Mouse (Mus musculus) spleen, postnatal 10 days (tissue): ENCODE results near the gene Hc.

ENCODE experiments used
- DNase-seq, 2 experiments: peaks; one replicate each; pipeline ENCODE4 v3.0.0; 2021 to 2022; ENCODE audit warnings: low spot score in 2 of 2

Gene Hc

DNA sequence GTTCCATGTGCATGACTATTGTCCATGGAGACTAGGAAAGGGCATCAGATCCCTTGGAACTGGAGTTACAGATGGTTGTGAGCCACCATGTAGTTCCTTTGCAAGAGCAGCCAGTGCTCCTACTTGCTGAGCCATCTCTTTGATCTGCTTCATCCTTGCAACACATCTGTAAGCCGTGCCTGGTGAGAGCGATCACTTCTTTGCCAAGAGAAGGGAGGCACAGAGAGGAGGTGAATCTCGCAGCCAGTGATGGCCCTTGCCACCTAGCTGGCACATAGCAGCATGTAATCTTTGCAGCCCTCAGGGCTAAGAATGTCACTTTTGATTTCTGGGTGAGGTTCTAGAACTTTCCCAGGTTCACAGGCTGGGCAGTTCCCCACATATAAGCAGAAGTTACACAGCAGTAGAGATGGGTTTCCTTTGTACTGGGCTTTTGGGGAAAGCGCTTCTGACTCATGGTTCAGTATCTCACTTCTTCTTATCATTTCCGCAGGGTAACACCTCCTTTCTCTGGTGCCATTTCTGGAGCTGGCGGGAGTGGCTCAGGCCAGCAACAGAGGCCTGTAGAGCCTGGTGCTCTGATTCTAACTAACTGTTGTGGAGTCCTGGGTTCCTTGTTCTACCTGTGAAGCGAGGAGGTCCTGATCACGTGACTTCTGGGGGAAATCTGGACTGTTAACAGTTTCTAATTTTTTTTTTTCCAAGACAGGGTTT is 84.1 kb downstream of the Hc start:
- DNase-seq, result no peak

DNA sequence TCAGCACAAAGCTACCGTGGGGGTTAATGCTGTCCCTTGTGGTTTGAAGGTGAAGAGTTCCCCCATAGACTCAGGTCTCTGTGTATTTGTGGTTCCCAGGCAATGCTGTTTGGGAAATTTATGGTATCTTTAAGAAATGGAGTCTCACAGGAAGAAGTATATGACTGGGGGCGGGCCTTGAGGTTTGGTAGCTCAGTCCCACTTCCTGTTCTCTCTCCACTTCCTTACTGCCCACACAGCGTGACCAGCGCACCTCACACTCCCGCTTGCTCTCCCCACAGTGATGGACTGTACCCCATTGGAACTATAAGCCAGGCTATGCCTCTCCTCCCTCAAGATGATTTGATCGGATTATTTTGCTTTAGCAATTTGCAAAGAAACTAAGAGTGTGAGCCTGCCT is 84.8 kb downstream of the Hc start:
- peak in 1 of 2 experiments; percentile 52 for DNase-seq

- DNase-seq, result no peak
Measured at GRCm38 (mm10) chr2:34973087-34973486, 88.2 kb downstream of the Hc start.

- no peak for DNase-seq
Measured at GRCm38 (mm10) chr2:34971080-34971888, 90.0 kb downstream of the Hc start.

GRCm38 (mm10) chr2:34970092-34970750 is 91.0 kb downstream of the Hc start:
- DNase-seq, result peak; percentile 61 to 80

DNA sequence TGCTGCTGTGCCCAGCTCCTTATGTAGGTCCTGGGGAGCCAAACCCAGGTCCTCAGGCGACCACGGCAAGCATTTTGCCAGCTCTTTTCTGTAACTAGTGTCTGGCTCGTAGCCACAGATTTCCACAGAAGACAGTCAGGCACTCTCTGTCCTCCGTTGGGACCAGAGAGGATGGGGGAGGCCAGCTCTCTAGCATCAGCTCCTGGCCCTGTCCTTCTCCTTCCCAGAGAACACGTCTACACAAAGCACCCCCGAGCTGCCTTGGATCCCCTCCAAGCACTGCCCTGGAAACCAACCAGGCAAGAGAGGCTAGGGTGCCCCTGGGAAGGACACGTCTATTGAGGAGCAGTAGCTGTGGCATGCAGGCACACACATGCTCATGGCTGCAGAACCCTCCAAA is 92.1 kb downstream of the Hc start:
- no peak for DNase-seq

DNA sequence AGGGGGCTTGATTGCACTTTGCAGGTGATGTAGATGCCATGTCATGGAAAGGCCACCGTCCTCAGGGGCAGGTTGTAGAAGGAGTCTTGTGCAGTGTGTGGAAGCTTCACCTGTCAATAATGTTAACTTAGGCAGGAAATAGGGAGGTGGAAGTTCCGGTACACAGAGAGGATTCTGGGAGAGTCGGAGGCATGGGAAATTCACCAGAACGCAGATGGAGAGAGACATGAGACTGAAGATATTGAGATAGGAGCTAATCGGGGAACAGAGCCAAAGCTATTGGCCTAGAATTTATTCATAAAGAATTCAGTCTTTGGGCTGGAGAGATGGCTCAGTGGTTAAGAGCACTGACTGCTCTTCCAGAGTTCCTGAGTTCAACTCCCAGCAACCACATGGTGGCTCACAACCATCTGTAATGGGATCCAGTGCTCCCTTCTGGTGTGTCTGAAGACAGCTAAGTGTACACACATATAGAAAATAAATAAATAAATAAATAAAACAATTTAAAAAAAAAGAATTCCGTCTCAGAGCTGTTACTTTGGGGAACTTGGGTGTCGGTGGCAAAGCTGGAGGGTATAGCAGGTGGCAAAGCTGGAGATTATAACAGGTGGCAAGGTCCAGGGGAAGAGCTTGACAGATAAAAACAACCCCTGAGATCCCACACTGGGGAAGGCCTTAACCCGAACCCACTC is 94.8 kb downstream of the Hc start:
- no peak for DNase-seq

DNA sequence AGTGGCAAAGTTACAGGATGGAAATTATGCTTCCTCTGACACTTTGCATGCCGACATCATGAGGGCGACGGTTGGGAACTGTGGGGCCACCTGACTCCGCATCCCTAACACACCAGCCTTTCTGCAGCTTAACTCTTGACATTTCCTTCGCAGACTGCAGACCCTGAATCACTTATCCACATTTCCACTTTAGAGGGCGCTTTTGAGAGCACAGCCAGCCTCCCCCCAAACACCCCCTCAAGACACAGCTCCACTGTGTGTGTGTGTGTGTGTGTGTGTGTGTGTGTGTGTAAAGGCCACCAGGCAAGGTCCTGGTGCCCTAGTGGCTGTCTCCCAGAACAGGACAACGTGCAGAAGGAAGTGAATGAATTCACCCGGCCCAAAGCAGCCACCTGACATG is 95.4 kb downstream of the Hc start:
- DNase-seq, result no peak

DNA sequence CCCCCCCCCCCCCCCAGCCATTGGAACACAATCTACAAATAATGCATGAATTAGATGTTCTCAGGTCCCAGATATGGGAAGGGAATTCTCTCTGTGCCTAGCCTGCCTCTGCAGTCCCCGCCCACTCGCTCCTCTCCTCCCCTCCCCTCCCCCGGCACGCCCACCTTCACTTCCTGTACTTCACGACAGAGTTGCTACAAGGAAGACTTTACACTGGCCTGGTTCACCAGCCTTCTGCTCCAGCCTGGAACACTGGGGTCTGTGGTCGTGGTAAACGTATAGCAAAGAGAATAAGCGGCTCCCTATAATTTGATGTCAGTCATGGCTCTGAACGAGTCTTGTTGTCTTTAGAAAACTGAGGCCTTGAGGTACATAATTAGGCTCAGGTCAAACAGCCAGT is 95.9 kb downstream of the Hc start:
- peak; percentile 41 to 83 for DNase-seq

GRCm38 (mm10) chr2:34964651-34965050 is 96.6 kb downstream of the Hc start:
- no peak for DNase-seq

GRCm38 (mm10) chr2:34964230-34964629 is 97.0 kb downstream of the Hc start:
- no peak for DNase-seq

- peak in 1 of 2 experiments; percentile 79 for DNase-seq
Measured at GRCm38 (mm10) chr2:34963371-34963956, 97.8 kb downstream of the Hc start.

- peak in 1 of 2 experiments; percentile 35 for DNase-seq
Measured at GRCm38 (mm10) chr2:34962893-34963292, 98.3 kb downstream of the Hc start.

DNA sequence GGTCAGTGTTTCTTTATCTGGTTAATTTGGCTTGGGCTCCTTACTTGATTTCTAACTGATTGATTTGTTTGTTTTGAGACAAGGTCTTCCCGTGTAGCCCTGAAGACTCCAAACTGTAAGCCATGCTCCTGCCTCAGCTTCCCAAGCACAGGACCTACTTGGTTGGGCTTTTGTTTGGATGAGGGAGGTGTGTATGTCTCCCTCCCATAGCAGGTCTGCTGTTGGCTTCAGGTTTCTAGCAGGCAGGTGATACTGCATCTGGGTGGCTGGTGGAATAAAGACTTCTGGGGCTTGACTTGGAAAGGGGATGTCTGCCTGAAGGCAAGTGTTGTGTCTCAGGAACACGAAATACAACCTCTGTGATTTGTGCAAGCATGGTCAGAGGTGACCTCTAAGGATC is 99.0 kb downstream of the Hc start:
- DNase-seq, result no peak

- peak; percentile 35 to 60 for DNase-seq
Measured at GRCm38 (mm10) chr2:34961481-34962036, 99.7 kb downstream of the Hc start, which contains the start of gene Traf1. Traf1 (minus strand) TSS chr2:34961772.

- DNase-seq, result no peak
Measured at GRCm38 (mm10) chr2:34960966-34961365, 100.3 kb downstream of the Hc start.

GRCm38 (mm10) chr2:34960466-34960865 is 100.8 kb downstream of the Hc start:
- no peak for DNase-seq

DNA sequence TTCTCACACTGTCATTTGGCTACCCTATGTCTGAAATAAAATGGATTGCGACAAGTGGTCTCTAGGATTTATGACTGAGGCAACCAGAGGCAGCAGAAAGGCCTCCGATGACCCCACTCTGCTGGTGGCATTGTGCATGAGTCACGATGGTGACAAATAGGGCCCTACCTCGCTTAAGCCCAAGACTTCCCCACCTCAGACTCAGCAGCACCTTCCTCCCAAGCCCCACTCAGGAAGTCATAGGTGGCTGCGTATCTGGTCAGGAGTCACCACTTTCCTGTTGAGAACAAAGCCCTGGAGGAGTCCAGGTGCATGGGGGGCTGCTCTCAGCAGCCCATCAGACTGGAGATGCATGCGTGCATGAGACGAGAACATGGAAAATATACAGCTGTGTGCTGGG is 102.7 kb downstream of the Hc start:
- DNase-seq, result no peak

GRCm38 (mm10) chr2:34958036-34958435 is 103.2 kb downstream of the Hc start:
- no peak for DNase-seq

DNA sequence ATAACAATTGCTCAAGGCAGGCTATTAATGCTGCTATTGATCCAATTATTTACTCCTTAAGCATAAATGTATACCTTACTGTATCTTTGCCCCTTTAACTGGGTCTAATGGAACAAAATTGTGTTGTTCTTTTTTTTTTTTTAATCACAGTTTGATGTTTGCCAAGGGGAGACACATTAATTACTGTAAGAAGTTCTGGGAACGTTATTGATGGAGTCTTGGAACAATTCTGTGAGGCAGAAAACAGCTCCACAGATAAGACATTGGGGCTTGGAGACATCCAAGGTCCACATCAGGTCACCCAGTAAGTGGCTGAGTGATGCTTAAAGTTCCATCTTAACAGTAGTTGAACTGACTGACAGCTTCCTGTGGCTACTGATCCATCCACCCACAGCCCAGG is 103.8 kb downstream of the Hc start:
- no peak for DNase-seq

DNA sequence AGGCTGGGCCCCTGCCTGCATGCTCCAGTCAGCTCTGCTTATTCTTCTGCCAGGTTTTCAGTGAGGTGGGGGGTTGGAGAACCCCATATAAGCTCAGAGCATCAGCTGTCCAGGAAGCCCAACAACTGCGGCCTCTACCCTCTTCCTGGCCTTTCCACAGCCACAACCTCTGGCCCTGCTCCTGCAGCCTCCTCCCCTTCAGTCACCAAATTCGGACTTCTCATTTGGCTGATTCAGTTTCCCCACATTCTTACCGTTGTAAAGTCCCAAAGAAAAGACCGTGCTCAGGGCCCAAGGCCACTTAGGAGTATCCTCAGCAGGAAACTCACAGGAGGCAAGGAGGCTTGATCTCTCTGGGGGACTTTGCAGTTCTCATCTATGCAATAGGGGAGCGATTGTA is 104.3 kb downstream of the Hc start:
- no peak for DNase-seq
